Mouse (Mus musculus) left cerebral cortex, adult 2 months (tissue): ENCODE data around the gene Rnf126. TPM values are rescaled to one million over a fixed set of nuclear protein-coding genes. Genes with fewer than 3 reads are reported as not detected.

Experiments used
- DNase-seq, 2 experiments: peaks; one replicate each; pipeline ENCODE4 v3.0.0; 2021 to 2022; ENCODE audit warnings: low spot score in 2 of 2, mixed read lengths in 1 of 2; ENCODE audit errors: extremely low spot score in 1 of 2
- H3K27ac ChIP-seq: fragments of 200-600 bp; 2 replicates; pipeline ENCODE4 v1.8.1; 2022
- H3K4me3 ChIP-seq: fragments of 200-600 bp; 2 replicates; pipeline ENCODE4 v1.8.1; 2022
- CTCF ChIP-seq: fragments of 200-600 bp; IDR thresholded peaks from 2 replicates; pipeline ENCODE4 v1.8.1; 2022; ENCODE audit warnings: antibody characterized with exemption, mild to moderate bottlenecking, moderate library complexity
- intact Hi-C: fragments of 180-260 bp; cut with DNase I; formaldehyde crosslinking; loops from one replicate; pipeline ENCODE4 v1.15.1; 2025
- long read RNA-seq, 2 experiments: library from polyadenylated mRNA; stranded (forward); transcript quantifications; one replicate each; pipeline ENCODE4 v2.0.0; 2021; ENCODE audit warnings: borderline mapping rate in 2 of 2
- total RNA-seq, 2 experiments: library from RNA; stranded (reverse); gene quantifications; 2 replicates each; pipeline ENCODE4 v1.2.3; 2021

Gene Rnf126
- 10 to 100 TPM; 93.3 to 97.5 TPM for total RNA-seq
- long read RNA-seq, experiment 1, transcript Rnf126-201 (9 exons, 1,639 nt): major isoform, 118 of 161 reads
- long read RNA-seq, experiment 1, partial matches to known transcripts: 3 of 161 reads
- long read RNA-seq, experiment 1, other reads (novel, unspliced or antisense): 40 of 161 reads
- long read RNA-seq, experiment 2, transcript Rnf126-201 (9 exons, 1,639 nt): major isoform, 71 of 115 reads
- long read RNA-seq, experiment 2, partial matches to known transcripts: 4 of 115 reads
- long read RNA-seq, experiment 2, other reads (novel, unspliced or antisense): 40 of 115 reads

DNA sequence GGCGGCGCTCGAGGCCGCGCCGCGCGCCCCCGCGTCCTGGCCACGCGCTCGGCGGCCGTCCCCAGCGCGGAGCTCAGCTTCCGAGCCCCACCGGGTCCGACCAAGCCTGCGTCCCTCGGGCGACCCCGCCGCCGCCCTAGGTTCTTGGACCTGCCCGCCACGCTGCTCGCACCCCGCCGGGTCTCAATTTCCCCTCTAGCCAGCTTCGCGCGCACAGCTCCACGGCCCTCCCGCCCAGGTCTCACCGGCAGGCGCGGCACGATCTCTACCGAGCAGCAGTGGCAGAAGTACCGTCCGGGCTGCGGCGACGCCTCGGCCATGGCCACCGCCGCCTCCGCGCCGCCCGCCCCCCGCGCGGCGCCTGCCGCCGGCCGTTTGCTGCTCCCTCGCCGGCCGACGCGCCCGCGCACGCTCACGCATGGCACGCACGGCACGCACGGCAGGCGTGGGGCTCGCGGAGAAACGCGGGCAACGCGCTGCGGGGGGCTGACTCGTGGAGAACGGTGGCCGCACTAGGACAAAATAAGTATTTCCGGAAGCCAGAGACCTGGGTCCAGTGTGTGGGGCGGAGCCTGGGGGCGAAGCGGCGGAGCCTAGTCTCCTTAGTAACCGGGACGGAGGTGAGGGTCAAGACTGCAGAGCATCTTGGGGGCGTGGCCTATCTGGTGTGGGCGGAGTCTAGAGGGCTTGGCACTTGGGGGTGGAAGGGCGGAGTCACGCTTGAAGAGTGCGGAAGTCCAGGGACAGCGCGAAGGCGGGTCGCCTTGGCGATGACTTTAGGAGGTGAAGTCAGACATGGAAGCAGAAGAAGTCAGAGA, at the start of gene Rnf126:
Rnf126 (minus strand) TSS at position 445 of the 818 bp plus-strand sequence.
- no peak for TF ChIP-seq CTCF
- peak within 1 kb of the TSS; percentile 96 for H3K4me3 ChIP-seq
- peak within 1 kb of the TSS; percentile 97 for H3K27ac ChIP-seq
- intact Hi-C loops: loop anchor here (1.0 to 2.0 kb wide), 2 partner anchors 14 to 62 kb away; partner anchors contain the start of gene Bsg
- DNase-seq: peak; percentile 98 to 100

- H3K4me3 ChIP-seq: no peak overlapping the region
- TF ChIP-seq CTCF: no peak
- H3K27ac ChIP-seq: no peak overlapping the region
- intact Hi-C loops: no loop called here
- no peak for DNase-seq
These were observed 49.1 kb upstream of the Rnf126 start for GRCm38 (mm10) chr10:79815671-79816494.

GRCm38 (mm10) chr10:79814271-79814842, 47.6 kb upstream of the Rnf126 start:
- H3K4me3 ChIP-seq: no peak overlapping the region
- no peak for DNase-seq
- no peak overlapping the region for H3K27ac ChIP-seq
- no peak for TF ChIP-seq CTCF
- intact Hi-C loops: no loop called here

DNA sequence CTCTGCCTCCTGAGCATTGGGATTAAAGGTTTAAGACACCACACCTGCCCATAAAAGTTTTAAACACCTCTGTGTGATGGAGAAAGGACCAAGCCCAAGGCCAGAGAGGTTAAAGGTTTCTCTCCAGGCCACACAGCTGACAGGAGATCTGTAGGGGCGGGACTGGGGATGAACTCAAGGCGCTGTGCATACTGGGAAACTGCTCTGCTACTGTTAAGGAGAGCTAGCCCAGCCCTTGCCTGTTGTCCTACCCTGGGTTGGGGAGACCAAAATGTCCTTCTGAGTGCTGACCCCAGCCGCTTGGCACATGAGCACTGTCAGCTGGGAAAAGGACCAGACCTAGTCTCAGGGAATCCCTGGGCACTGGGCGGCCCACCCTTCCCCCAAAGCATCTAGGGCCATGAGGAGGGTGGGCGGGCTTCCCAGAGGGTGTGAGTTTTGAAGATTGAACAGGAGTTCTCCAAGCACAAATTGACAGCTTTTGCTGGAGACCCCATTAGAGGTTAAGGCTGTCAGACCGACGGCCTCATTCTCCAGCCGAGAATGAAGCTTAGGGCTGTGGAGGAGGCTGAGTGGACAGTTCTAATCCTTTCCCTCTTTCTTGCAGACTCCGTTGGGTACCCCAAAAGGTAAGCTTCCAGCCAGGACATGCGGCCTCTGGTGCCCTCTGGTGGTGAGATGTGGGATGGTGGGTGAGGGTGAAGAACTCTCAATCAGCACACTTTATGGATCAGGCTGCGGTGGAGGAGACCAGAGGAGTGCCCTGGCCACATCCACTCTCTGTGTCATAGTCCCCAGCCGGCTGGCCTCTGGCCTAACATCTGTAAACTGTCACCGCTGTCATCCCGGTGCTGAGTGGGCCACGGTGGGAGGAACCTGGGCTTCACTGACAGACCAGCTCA, 45.2 kb upstream of the Rnf126 start:
- Histone ChIP-seq H3K4me3 (no peak overlapping the region), H3K27ac (no peak overlapping the region)
- peak; percentile 81 to 93 for DNase-seq
- intact Hi-C loops: loop anchor here (1.0 kb wide), 2 partner anchors 19 to 44 kb away; partner anchors contain the start of gene Palm
- peak; percentile 96 for TF ChIP-seq CTCF

DNA sequence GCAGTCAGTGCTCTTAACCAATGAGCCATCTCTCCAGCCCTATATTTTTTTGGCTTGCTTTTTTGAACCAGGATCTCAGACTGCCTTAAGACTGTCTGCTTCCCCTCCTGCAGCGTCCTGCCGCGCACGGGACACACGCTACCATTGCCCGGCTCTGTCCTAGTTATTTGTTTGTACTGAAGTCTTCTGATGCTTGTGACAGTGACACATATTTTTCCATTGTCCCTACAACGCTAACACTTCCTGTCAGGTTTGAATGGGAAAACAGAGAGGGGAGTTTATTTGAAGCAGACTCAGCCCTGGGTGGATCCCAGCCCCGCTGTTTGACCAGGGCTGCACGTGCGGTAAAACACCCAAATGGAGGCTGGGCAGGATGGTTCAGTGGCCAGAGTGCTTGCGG, 42.0 kb upstream of the Rnf126 start:
- Histone ChIP-seq H3K4me3 (no peak overlapping the region), H3K27ac (peak overlapping the region; percentile 40; the same call in 1 of the 2 replicates)
- no peak for TF ChIP-seq CTCF
- no peak for DNase-seq
- intact Hi-C loops: no loop called here

- DNase-seq: no peak
- no peak for TF ChIP-seq CTCF
- intact Hi-C loops: no loop called here
- Histone ChIP-seq H3K27ac (peak overlapping the region; percentile 40), H3K4me3 (no peak overlapping the region)
These were observed 41.1 kb upstream of the Rnf126 start for GRCm38 (mm10) chr10:79807826-79808225.

DNA sequence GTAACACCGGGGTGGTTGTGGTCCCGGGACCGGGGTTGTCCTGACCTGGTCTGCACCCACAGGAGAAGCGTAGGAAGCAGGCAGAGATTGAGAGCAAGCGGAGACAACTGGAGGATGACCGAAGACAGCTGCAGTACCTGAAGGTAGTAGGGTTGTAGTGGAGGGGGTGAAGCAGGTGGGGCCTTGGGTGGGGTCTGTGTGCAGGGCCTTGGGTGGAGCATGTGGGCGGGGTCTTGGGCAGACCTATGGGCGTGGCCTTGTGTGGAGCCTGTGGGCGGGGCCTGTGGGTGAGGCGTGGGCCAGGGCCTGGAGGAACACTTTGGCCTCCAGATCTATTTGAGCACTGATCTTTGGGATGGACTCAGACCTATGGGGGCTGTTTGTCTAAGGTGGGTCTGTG, 40.2 kb upstream of the Rnf126 start:
- Histone ChIP-seq H3K4me3 (no peak overlapping the region), H3K27ac (peak overlapping the region; percentile 92)
- intact Hi-C loops: no loop called here
- no peak for TF ChIP-seq CTCF
- DNase-seq: no peak

GRCm38 (mm10) chr10:79806331-79806730, 39.6 kb upstream of the Rnf126 start:
- TF ChIP-seq CTCF: no peak
- Histone ChIP-seq H3K27ac (peak overlapping the region; percentile 92), H3K4me3 (no peak overlapping the region)

GRCm38 (mm10) chr10:79805636-79806035, 38.9 kb upstream of the Rnf126 start:
- intact Hi-C loops: loop anchor here (1.0 kb wide), 1 partner anchor 11 kb away; no protein-coding TSS in a partner anchor
- DNase-seq: no peak
- H3K27ac ChIP-seq: peak overlapping the region; percentile 92
- no peak for TF ChIP-seq CTCF
- no peak overlapping the region for H3K4me3 ChIP-seq

More at GRCm38 (mm10) chr10:79806331-79806730, 39.6 kb upstream of the Rnf126 start:
- DNase-seq: no peak
- intact Hi-C loops: no loop called here

DNA sequence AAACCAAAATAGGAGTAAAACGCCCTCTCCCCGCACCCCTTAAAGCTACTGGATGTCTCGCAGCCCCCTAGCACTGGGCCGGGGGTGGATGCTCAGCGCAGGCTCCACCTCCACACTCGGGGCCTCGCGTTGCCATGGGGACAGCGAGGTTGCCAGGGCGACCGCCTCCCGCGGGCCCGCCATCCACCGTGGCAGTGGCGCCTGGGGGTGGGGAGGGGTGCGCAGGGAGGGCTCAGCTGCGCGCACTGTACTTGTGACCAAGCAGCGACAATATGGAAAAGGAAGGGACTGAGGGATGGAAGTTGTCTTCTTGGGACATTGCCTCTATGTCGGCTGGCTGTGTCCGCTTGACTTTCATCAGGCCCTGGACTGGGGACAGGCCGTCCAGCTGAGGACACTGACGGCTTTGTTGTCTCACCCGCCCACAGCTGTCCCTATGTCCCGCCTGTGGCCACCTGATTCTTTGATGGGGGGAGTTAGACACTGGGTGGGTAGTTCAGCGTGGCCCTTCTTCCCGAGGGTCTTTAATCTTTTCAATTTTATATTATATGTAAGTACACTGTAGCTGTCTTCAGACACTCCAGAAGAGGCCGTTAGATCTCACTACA, 37.1 kb upstream of the Rnf126 start:
- peak; percentile 95 to 96 for DNase-seq
- peak overlapping the region; percentile 92 for H3K27ac ChIP-seq
- peak overlapping the region; percentile 29 for H3K4me3 ChIP-seq

More for the DNA sequence above, 37.1 kb upstream of the Rnf126 start:
- intact Hi-C loops: no loop called here
- TF ChIP-seq CTCF: no peak
